ENCODE assay signal across 8 mouse cellular contexts in genomic region chr7:19459144-19459870, GRCm38 (mm10). TPM values are rescaled to one million over a fixed set of nuclear protein-coding genes. Genes with fewer than 3 reads are reported as not detected.
DNase-seq lines count a peak whose midpoint lies in the region; ATAC-seq and TF ChIP-seq lines count a peak whose summit lies in the region.

No protein-coding gene starts in this region.

- no peak for TF ChIP-seq CTCF in forebrain, postnatal 0 days (IDR thresholded peaks at IDR 0.05; ENCODE audit: low read depth)
- TF ChIP-seq CTCF in liver, postnatal 0 days (IDR thresholded peaks at IDR 0.05; ENCODE audit: low read depth) = no peak

- H3K36me3 ChIP-seq in heart, embryonic 12.5 days = peaks cover 18% of the 10 kb centered on the region
- 0 out of 2 replicates have a peak, but pooled peaks cover 2% of the 10 kb centered on the region for H3K36me3 ChIP-seq in forebrain, postnatal 0 days (ENCODE audit: insufficient read depth)
- no peaks in the 10 kb centered on the region for H3K36me3 ChIP-seq in liver, postnatal 0 days (replicated peaks; ENCODE audit: insufficient read depth, low read length)

- ATAC-seq in heart, embryonic 12.5 days (ENCODE audit: insufficient number of reproducible peaks, low FRiP score) = no peak
- no peak for ATAC-seq in forebrain, postnatal 0 days
- no peak for ATAC-seq in liver, postnatal 0 days

- H3K9me3 ChIP-seq in heart, embryonic 12.5 days (replicated peaks) = no peaks in the 10 kb centered on the region
- H3K9me3 ChIP-seq in forebrain, postnatal 0 days (ENCODE audit: low read length) = no peaks in the 10 kb centered on the region
- no peaks in the 10 kb centered on the region for H3K9me3 ChIP-seq in liver, postnatal 0 days (ENCODE audit: low read length)

- peak overlapping the region; percentile 95 for H3K9ac ChIP-seq in heart, embryonic 12.5 days
- H3K9ac ChIP-seq in forebrain, postnatal 0 days = peak overlapping the region; percentile 82
- H3K9ac ChIP-seq in liver, postnatal 0 days (replicated peaks) = peak overlapping the region; percentile 87

- peak overlapping the region; percentile 97 for H3K4me2 ChIP-seq in heart, embryonic 12.5 days
- H3K4me2 ChIP-seq in forebrain, postnatal 0 days (ENCODE audit: low read depth) = peak overlapping the region; percentile 93
- H3K4me2 ChIP-seq in liver, postnatal 0 days (ENCODE audit: low read depth, low read length) = peak overlapping the region; percentile 93

- H3K4me1 ChIP-seq in heart, embryonic 12.5 days (replicated peaks) = peaks cover 35% of the 10 kb centered on the region
- H3K4me1 ChIP-seq in forebrain, postnatal 0 days (ENCODE audit: insufficient read depth) = peaks cover 16% of the 10 kb centered on the region
- H3K4me1 ChIP-seq in liver, postnatal 0 days (ENCODE audit: insufficient read depth) = peaks cover 15% of the 10 kb centered on the region

- no peak for TF ChIP-seq EP300 in liver, postnatal 0 days (IDR thresholded peaks at IDR 0.05; ENCODE audit: low read depth)

- DNase-seq in heart, postnatal 14 days = no peak
- DNase-seq in ES-CJ7 (ENCODE audit: low read depth, low spot score) = peak; percentile 23
- DNase-seq in forebrain, postnatal 0 days = no peak
- DNase-seq in liver, postnatal 0 days = no peak
- no peak for DNase-seq in right cerebral cortex, postnatal 14 days
- no peak for DNase-seq in layer of hippocampus, postnatal 25 days (ENCODE audit: extremely low spot score in 1 of 2, low spot score in 1 of 2)
- DNase-seq in lung, adult 18-20 months = no peak

- peak overlapping the region; percentile 88 for H3K27ac ChIP-seq in heart, embryonic 12.5 days (ENCODE audit: poor library complexity, severe bottlenecking)
- H3K27ac ChIP-seq in forebrain, postnatal 0 days (ENCODE audit: low read depth, low read length) = peak overlapping the region; percentile 85
- H3K27ac ChIP-seq in liver, postnatal 0 days (ENCODE audit: low read depth) = peak overlapping the region; percentile 74

- no peaks in the 10 kb centered on the region for H3K27me3 ChIP-seq in heart, embryonic 12.5 days (replicated peaks)
- no peaks in the 10 kb centered on the region for H3K27me3 ChIP-seq in forebrain, postnatal 0 days (ENCODE audit: insufficient read depth, low read length)
- no peaks in the 10 kb centered on the region for H3K27me3 ChIP-seq in liver, postnatal 0 days (ENCODE audit: insufficient read depth, low read length)

- H3K4me3 ChIP-seq in heart, embryonic 12.5 days = peak overlapping the region; percentile 100
- peak overlapping the region; percentile 97 for H3K4me3 ChIP-seq in forebrain, postnatal 0 days (ENCODE audit: low read depth, low read length)
- H3K4me3 ChIP-seq in liver, postnatal 0 days (ENCODE audit: low read depth, low read length) = peak overlapping the region; percentile 95

- 19% methylated on average over 6 of the region's 6 CpGs for WGBS in heart, embryonic 12.5 days
- WGBS in forebrain, postnatal 0 days = 16% methylated on average over 6 of the region's 6 CpGs
- 26% methylated on average over 6 of the region's 6 CpGs for WGBS in liver, postnatal 0 days (ENCODE audit: insufficient replicate concordance)

- intact Hi-C loops in heart, postnatal 14 days (cut with DNase I) = no loop called here

RNA-seq across cellular contexts. Expression of gene Mark4, which starts 0.7 kb away (rescaled TPM):
- polyA plus RNA-seq in heart, embryonic 12.5 days (2016; fragmentation: Nextera tagmentation; extraction: Ambion mirVana) = 11.4 and 11.7 TPM in 2 replicates
- total RNA-seq in heart, postnatal 14 days (2021) = 10 to 100 TPM; 23.3 to 25.0 TPM
- total RNA-seq in forebrain, postnatal 0 days (2014; rRNA removed) = 46.7 and 47.1 TPM in 2 replicates
- 16.1 and 21.0 TPM in 2 replicates for polyA plus RNA-seq in forebrain, postnatal 0 days (2015; fragmentation: Nextera tagmentation; extraction: Ambion mirVana)
- 1.8 and 2.0 TPM in 2 replicates for polyA plus RNA-seq in liver, postnatal 0 days (2015; fragmentation: Nextera tagmentation; extraction: Ambion mirVana)
- 100 to 1,000 TPM in 1 of 2 experiments, 10 to 100 TPM in 1; 92.8 to 105 TPM for total RNA-seq in layer of hippocampus, postnatal 25 days (2021)

RNA-seq across cellular contexts. Expression of gene Exoc3l2, which starts 3.8 kb away (rescaled TPM):
- 2.9 and 3.1 TPM in 2 replicates for polyA plus RNA-seq in heart, embryonic 12.5 days (2016; fragmentation: Nextera tagmentation; extraction: Ambion mirVana)
- total RNA-seq in heart, postnatal 14 days (2021) = 1 to 10 TPM in 1 of 2 experiments, under 1 TPM in 1; 0.79 to 1.1 TPM
- 0.14 and 0.23 TPM in 2 replicates for total RNA-seq in forebrain, postnatal 0 days (2014; rRNA removed)
- polyA plus RNA-seq in forebrain, postnatal 0 days (2015; fragmentation: Nextera tagmentation; extraction: Ambion mirVana) = 0.36 and 0.38 TPM in 2 replicates
- polyA plus RNA-seq in liver, postnatal 0 days (2015; fragmentation: Nextera tagmentation; extraction: Ambion mirVana) = 1.1 and 1.7 TPM in 2 replicates
- total RNA-seq in layer of hippocampus, postnatal 25 days (2021) = under 1 TPM; 0.37 to 0.38 TPM

RNA-seq across cellular contexts. Expression of gene Bloc1s3, which starts 48.9 kb away (rescaled TPM):
- polyA plus RNA-seq in heart, embryonic 12.5 days (2016; fragmentation: Nextera tagmentation; extraction: Ambion mirVana) = 2.4 TPM in 2 replicates
- 1 to 10 TPM; 2.0 to 2.2 TPM for total RNA-seq in heart, postnatal 14 days (2021)
- total RNA-seq in forebrain, postnatal 0 days (2014; rRNA removed) = 17.3 and 17.8 TPM in 2 replicates
- polyA plus RNA-seq in forebrain, postnatal 0 days (2015; fragmentation: Nextera tagmentation; extraction: Ambion mirVana) = 4.5 and 5.1 TPM in 2 replicates
- 0.94 and 1.1 TPM in 2 replicates for polyA plus RNA-seq in liver, postnatal 0 days (2015; fragmentation: Nextera tagmentation; extraction: Ambion mirVana)
- 1 to 10 TPM; 6.0 to 7.1 TPM for total RNA-seq in layer of hippocampus, postnatal 25 days (2021)

RNA-seq across cellular contexts. Expression of gene Trappc6a, which starts 48.9 kb away (rescaled TPM):
- polyA plus RNA-seq in heart, embryonic 12.5 days (2016; fragmentation: Nextera tagmentation; extraction: Ambion mirVana) = 66.4 and 74.0 TPM in 2 replicates
- 10 to 100 TPM; 48.9 to 49.6 TPM for total RNA-seq in heart, postnatal 14 days (2021)
- total RNA-seq in forebrain, postnatal 0 days (2014; rRNA removed) = 28.5 and 28.8 TPM in 2 replicates
- 38.7 and 38.8 TPM in 2 replicates for polyA plus RNA-seq in forebrain, postnatal 0 days (2015; fragmentation: Nextera tagmentation; extraction: Ambion mirVana)
- 51.6 and 52.5 TPM in 2 replicates for polyA plus RNA-seq in liver, postnatal 0 days (2015; fragmentation: Nextera tagmentation; extraction: Ambion mirVana)
- total RNA-seq in layer of hippocampus, postnatal 25 days (2021) = 10 to 100 TPM; 20.1 to 21.1 TPM

RNA-seq across cellular contexts. Expression of gene Ckm, which starts 54.7 kb away (rescaled TPM):
- polyA plus RNA-seq in heart, embryonic 12.5 days (2016; fragmentation: Nextera tagmentation; extraction: Ambion mirVana) = 60.6 and 62.3 TPM in 2 replicates
- total RNA-seq in heart, postnatal 14 days (2021) = 1,000 to 10,000 TPM; 3,946 to 4,137 TPM
- 0.48 and 4.2 TPM in 2 replicates for total RNA-seq in forebrain, postnatal 0 days (2014; rRNA removed)
- not detected in 2 replicates for polyA plus RNA-seq in forebrain, postnatal 0 days (2015; fragmentation: Nextera tagmentation; extraction: Ambion mirVana)
- polyA plus RNA-seq in liver, postnatal 0 days (2015; fragmentation: Nextera tagmentation; extraction: Ambion mirVana) = 5.3 and 94.1 TPM in 2 replicates
- not detected for total RNA-seq in layer of hippocampus, postnatal 25 days (2021)
